Mouse (Mus musculus): ENCODE results near the gene Mecr.

The Mecr gene

DNA sequence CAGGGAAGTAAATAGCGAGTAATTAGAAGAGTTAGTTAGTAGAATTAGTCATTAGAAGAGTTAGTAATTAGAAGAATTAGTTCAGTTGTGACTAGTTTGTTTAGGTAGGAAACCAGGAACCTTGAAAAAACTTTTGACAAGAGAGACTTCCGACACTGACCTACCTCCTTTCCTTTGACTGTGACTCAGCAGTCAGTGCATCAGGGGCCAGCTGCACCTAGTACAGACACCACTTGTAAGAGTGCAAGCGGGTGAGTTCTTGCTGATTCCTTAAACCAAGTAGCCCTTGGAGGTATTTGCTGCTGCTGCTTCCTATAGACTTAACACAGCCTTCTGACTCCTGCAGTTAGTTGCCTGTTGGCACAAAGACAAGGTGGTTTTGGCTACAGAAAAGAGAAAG is 47.4 kb downstream of the Mecr start:
- no peak for ATAC-seq (ENCODE audit: low TSS enrichment)

- ATAC-seq (ENCODE audit: low TSS enrichment): no peak
Observed at GRCm38 (mm10) chr4:131897109-131897508, 53.8 kb downstream of the Mecr start.

DNA sequence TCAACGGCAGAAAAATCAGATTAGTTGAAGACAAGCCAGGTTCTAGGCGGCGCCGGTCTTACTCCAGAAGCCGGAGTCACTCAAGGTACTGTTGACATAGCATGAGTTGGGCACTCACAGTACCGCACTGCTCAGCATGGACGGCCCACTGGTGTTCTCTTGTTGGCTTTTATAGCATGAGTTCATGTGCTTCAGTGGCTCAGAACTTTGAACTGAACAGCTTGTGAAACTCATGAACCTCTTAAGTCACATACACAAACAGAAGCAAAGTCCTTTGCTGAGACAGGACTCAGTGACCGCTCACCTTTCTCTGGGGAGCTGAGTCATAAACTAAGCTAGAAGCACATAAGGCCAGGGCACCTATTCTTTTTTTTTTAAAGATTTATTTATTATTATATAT is 54.5 kb downstream of the Mecr start:
- no peak for ATAC-seq (ENCODE audit: low TSS enrichment)

GRCm38 (mm10) chr4:131898503-131899179 is 55.4 kb downstream of the Mecr start:
- no peak for ATAC-seq (ENCODE audit: low TSS enrichment)

- ATAC-seq (ENCODE audit: low TSS enrichment): no peak
Observed at GRCm38 (mm10) chr4:131899180-131899554, 55.9 kb downstream of the Mecr start.

DNA sequence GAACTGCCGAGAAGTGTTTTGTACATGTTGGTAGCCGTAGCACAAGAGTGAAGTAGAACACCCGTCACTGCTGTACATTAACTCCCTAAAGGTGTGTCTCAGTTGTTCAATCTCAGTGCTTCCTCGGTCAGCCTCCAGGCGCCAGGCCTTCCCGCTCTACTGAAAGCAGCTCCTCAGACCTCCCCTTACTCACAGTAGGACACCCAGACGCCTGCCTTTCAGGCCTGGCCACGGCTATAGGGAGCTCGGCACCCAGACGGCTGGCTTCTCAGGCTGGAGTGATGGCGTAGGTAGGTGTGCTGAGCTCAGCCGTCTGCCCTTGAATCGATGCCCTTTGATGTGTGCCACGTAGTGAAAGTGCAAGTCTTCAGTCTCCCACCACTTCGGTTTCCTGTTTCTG is 57.8 kb downstream of the Mecr start:
- no peak for ATAC-seq (ENCODE audit: low TSS enrichment)

DNA sequence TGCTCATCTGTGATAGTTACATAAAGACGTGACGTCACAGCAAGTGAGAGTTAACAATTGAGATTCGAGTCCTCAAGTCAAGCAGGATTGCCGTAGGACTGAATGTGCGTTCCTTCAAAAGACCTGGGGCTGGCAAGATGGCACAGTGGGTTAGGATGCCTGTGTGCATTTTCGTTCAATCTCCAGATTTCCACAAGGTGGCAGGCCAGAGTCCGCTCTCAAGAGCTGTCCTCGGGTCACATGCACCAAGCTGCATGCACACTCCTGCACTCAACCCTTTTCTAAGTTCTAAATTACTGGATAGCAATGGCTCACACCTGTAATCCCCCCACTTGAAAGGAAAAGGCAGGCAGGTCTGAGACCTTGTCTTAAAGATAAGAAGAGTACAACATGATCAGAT is 61.2 kb downstream of the Mecr start:
- ATAC-seq (ENCODE audit: low TSS enrichment): peak; percentile 74

GRCm38 (mm10) chr4:131906423-131906822 is 63.2 kb downstream of the Mecr start:
- ATAC-seq (ENCODE audit: low TSS enrichment): no peak

GRCm38 (mm10) chr4:131907912-131908311 is 64.6 kb downstream of the Mecr start:
- no peak for ATAC-seq (ENCODE audit: low TSS enrichment)

- ATAC-seq (ENCODE audit: low TSS enrichment): no peak
Observed at GRCm38 (mm10) chr4:131910237-131910994, 67.1 kb downstream of the Mecr start.

DNA sequence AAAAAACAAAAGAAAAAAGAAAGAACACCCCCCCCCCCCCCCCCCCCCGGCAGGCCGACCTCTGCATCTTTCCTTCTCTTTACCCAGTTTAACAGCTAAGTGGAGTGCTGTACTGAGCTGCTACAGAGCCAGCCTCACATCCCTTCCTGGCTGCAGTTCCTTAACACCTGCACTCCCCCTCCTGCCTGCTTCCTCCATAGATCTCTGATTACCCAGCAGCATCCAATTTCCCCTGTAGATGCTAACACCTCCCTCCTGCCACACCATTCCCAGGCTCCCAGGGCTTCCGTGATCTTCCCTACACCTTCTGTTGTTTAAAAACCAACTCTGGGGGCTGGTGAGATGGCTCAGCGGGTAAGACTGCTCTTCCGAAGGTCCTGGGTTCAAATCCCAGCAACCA is 68.3 kb downstream of the Mecr start:
- ATAC-seq (ENCODE audit: low TSS enrichment): peak; percentile 42; the same call in 1 of the 2 replicates

DNA sequence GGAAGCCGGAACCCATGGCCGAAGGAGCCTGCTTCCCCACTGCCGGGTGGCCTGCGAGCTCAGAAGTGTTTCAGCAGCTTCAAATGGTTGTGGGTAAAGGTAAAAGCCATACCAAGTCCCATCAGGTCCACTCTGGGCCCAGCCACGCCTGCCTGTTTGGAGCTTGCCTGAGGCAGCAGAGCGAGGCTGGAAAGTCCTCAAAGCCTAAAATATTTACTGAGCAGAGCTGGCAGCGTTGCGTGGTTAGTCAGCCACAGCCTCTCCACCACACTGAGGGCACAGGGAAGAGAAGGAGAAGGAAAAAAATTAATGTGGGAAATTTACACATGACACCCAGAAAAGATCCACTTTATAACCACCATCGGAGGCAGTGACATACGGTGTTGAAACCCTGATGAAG is 70.3 kb downstream of the Mecr start:
- 0 out of 2 replicates have a peak, but pooled peaks have one; percentile 35 for ATAC-seq (ENCODE audit: low TSS enrichment)

DNA sequence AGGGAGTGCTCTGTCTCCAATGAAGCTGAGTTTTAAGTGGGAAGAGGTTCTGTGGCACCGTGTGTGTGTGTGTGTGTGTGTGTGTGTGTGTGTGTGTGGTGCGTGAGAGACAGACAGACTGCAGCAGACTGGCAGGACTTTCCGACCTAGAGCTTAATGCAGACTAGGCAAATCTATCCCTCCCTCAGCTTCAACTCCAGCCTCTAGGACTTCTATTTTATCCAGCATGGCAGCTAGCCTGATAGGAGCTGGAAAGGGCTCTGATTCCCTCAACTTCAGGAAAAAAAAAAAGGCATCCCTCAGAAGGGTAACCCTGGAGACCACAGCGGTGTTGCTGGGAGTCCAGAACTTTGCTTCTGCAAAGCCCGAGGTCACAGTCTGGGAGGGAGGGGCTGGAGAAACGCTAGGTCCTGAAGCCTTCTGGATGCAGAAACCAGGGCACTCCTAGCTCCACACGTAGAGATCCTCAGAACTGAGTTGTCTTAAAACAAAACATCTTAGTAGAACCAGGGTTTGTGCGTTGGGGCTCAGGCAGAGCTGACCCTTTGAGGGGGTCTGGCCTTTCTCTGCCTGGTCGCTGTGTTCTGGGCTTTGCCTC is 70.9 kb downstream of the Mecr start:
- ATAC-seq (ENCODE audit: low TSS enrichment): no peak

DNA sequence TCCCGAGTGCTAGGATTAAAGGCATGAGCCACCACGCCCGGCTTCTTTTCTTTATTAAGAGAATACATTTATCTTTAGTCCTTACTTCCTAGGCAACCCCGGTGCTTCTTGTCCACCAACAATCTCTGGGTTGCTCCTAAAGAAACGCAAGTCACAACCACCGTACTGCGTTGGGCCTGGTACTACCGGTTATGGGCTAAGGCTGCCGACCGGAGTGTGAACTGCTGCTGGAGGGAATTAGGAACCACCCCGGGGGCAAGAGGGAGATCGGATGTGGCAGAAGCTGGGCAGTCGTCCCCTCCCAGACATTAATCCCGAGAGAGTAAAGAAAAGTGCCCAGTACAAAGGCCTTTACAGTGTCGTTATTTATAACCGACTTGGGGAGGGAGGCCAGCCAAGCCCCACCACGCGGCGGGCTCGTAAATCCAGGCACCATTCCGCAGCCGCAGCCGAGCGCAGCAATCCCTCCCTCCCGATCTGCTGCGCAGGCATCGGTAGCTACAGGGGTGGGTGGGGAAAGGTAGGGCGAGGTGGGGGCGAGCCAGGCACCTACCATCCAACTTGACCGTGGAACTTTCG is 71.7 kb downstream of the Mecr start:
- ATAC-seq (ENCODE audit: low TSS enrichment): no peak

GRCm38 (mm10) chr4:131915821-131916328 is 72.6 kb downstream of the Mecr start:
- ATAC-seq (ENCODE audit: low TSS enrichment): no peak

DNA sequence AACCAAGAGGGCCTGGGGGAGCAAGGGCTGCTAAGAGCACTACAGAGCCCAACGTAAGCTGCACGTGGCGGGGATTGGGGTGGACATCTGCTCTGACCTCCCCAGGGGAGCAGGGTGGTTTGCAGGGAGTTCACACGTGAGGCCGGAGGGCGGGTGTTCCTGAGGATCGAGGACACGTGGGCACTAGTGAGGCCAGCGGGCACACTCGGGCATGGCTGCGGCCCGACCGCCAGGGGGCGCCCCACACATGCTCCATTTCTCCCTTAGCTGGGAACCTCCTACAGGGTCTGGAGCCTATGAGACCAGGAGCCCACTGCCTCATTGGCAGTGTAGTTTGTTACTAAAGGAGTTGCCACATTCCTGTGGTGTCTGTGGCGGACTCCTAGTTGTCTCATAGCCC is 73.2 kb downstream of the Mecr start:
- peak; percentile 32; the same call in 1 of the 2 replicates for ATAC-seq (ENCODE audit: low TSS enrichment)

GRCm38 (mm10) chr4:131917010-131917555 is 73.8 kb downstream of the Mecr start:
- ATAC-seq (ENCODE audit: low TSS enrichment): no peak
